Mouse (Mus musculus) bone marrow, adult 2 months (tissue): ENCODE data around the gene Lrrc51.

Source experiments
- CTCF ChIP-seq: fragments of 200-500 bp; IDR thresholded peaks from 2 replicates; pipeline ENCODE4 v1.5.1; 2011; ENCODE audit warnings: low read length, control low read depth; ENCODE audit not compliant: control insufficient read depth, insufficient read depth
- POLR2A ChIP-seq: fragments of 200-500 bp; IDR thresholded peaks from 2 replicates; pipeline ENCODE4 v1.6.1; 2011; ENCODE audit warnings: low read depth, mild to moderate bottlenecking, control low read depth, low read length, borderline replicate concordance; ENCODE audit not compliant: control insufficient read depth

- TF ChIP-seq POLR2A, result no peak
- no peak for TF ChIP-seq CTCF
Measured at GRCm38 (mm10) chr7:101906287-101906681, 27.4 kb downstream of the Lrrc51 start, which contains the start of gene Tomt.
